Mouse (Mus musculus) layer of hippocampus, adult 9-10 months (tissue): Measurements from ENCODE around the gene Gm13697.

Source experiments
- DNase-seq: peaks from one replicate; pipeline ENCODE4 v3.0.0; 2022; ENCODE audit warnings: low spot score

Gene Gm13697

GRCm38 (mm10) chr2:84035997-84036396 is 51.5 kb downstream of the Gm13697 start:
- no peak for DNase-seq
